In the genomic region with DNA sequence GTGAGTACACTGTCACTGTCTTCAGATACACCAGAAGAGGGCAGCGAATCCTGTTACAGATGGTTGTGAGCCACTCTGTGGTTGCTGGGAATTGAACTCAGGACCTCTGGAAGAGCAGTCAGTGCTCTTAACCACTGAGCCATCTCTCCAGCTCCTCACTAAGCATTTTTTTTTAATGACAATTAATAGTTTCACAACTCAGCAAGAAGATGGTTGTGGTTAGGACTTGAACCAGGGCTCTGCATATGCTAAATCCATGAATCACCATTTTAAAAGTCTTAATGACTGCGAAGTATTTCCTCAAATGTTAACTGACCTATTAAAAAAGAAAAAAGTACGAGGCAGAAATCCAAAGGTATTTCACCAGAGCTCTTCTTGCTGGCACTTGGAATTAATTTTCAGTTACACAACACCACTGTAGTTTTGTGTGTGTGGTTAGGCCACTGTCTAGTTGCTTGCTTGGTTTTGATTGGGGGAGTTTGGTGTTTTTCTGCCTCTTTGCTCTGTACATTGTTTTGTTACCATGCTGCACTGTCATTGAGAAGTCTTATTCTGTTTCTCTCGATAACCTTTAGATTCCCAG, we compare ENCODE assay signal across 13 mouse cellular contexts. TPM values are rescaled to one million over a fixed set of nuclear protein-coding genes. Genes with fewer than 3 reads are reported as not detected.
DNase-seq lines count a peak whose midpoint lies in the region; ATAC-seq lines count a peak whose summit lies in the region.
"Had no signal": no experiment of that assay in that cellular context is flagged by ENCODE, and none has a peak within 500 bp of the region (broad histone marks: within the 10 kb centered on the region; RNA-seq: fewer than 3 reads in every experiment).

No protein-coding gene starts in this region.

- intact Hi-C loops in heart, postnatal 14 days (cut with DNase I) = no loop called here

- peak overlapping the region; percentile 81; the same call in 1 of the 2 replicates for H3K9ac ChIP-seq in heart, embryonic 13.5 days
- no peak overlapping the region for H3K9ac ChIP-seq in limb, embryonic 13.5 days
- H3K9ac ChIP-seq: limb, embryonic 15.5 days had no signal

- no peak overlapping the region for H3K4me3 ChIP-seq in heart, embryonic 13.5 days
- no peak overlapping the region for H3K4me3 ChIP-seq in limb, embryonic 13.5 days

- H3K36me3 ChIP-seq in heart, embryonic 13.5 days = no peaks in the 10 kb centered on the region
- H3K36me3 ChIP-seq in limb, embryonic 13.5 days = no peaks in the 10 kb centered on the region
- H3K36me3 ChIP-seq: limb, embryonic 15.5 days; midbrain, embryonic 12.5 days had no signal

- DNase-seq in heart, postnatal 14 days = no peak
- peak; percentile 71 for DNase-seq in 3134 (ENCODE audit: extremely low read depth, insufficient read length, low spot score)
- DNase-seq in Muller cell, postnatal 12 days (ENCODE audit: inconsistent ontology term) = peak; percentile 17
- DNase-seq in retina, embryonic 14.5 days (ENCODE audit: low spot score) = no peak
- no peak for DNase-seq in urinary bladder, postnatal 36 days (ENCODE audit: low spot score in 2 of 2)
- no peak for DNase-seq in embryo, embryonic 10.5 days (ENCODE audit: low spot score)
- DNase-seq: cerebellum, postnatal 36 days; layer of hippocampus, postnatal 36 days; spleen, adult 18-20 months had no signal

- 88% methylated on average over 4 of the region's 4 CpGs for WGBS in heart, embryonic 13.5 days
- 81% methylated on average over 4 of the region's 4 CpGs for WGBS in limb, embryonic 13.5 days

- H3K4me2 ChIP-seq in heart, embryonic 13.5 days = 0 out of 2 replicates have a peak overlapping the region, but pooled peaks have one; percentile 78
- H3K4me2 ChIP-seq in limb, embryonic 13.5 days (replicated peaks) = no peak overlapping the region

- peak overlapping the region; percentile 89; the same call in 1 of the 2 replicates for H3K27ac ChIP-seq in heart, embryonic 13.5 days (replicated peaks)
- peak overlapping the region; percentile 93; the same call in 1 of the 2 replicates for H3K27ac ChIP-seq in limb, embryonic 13.5 days

- ATAC-seq in heart, embryonic 13.5 days (ENCODE audit: extremely low read depth, insufficient number of reproducible peaks, low FRiP score, low TSS enrichment) = no peak
- no peak for ATAC-seq in limb, embryonic 13.5 days (ENCODE audit: low FRiP score, low read depth)

- H3K27me3 ChIP-seq in heart, embryonic 13.5 days (replicated peaks) = no peaks in the 10 kb centered on the region
- no peaks in the 10 kb centered on the region for H3K27me3 ChIP-seq in limb, embryonic 13.5 days
- H3K27me3 ChIP-seq: limb, embryonic 15.5 days; midbrain, embryonic 12.5 days had no signal

- H3K4me1 ChIP-seq in heart, embryonic 13.5 days = peaks cover 17% of the 10 kb centered on the region
- peaks cover 19% of the 10 kb centered on the region for H3K4me1 ChIP-seq in limb, embryonic 13.5 days

- H3K9me3 ChIP-seq in heart, embryonic 13.5 days = no peaks in the 10 kb centered on the region
- no peaks in the 10 kb centered on the region for H3K9me3 ChIP-seq in limb, embryonic 13.5 days
- H3K9me3 ChIP-seq: limb, embryonic 15.5 days; midbrain, embryonic 12.5 days had no signal

RNA-seq across cellular contexts. Expression of gene Scd1, which starts 20.5 kb away (rescaled TPM):
- 0.97 and 1.1 TPM in 2 replicates for polyA plus RNA-seq in heart, embryonic 13.5 days (2015; fragmentation: Nextera tagmentation; extraction: Ambion mirVana)
- 10 to 100 TPM; 14.7 to 32.9 TPM for total RNA-seq in heart, postnatal 14 days (2021)
- 8.0 and 8.4 TPM in 2 replicates for polyA plus RNA-seq in limb, embryonic 13.5 days (2015; fragmentation: Nextera tagmentation; extraction: Ambion mirVana)

RNA-seq across cellular contexts. Expression of gene Scd4, which starts 54.3 kb away (rescaled TPM):
- polyA plus RNA-seq in heart, embryonic 13.5 days (2015; fragmentation: Nextera tagmentation; extraction: Ambion mirVana) = 0.49 and 0.69 TPM in 2 replicates
- total RNA-seq in heart, postnatal 14 days (2021) = 10 to 100 TPM; 13.1 to 14.0 TPM
- 0.13 and 0.14 TPM in 2 replicates for polyA plus RNA-seq in limb, embryonic 13.5 days (2015; fragmentation: Nextera tagmentation; extraction: Ambion mirVana)

Comparison
In these comparisons a context has a peak if more than half of its experiments do, and no peak if none do; other contexts are left out.
1. DNase-seq: peak in 3134 (single experiment) and Muller cell, postnatal 12 days (single experiment); none in heart, postnatal 14 days (0 of 2), retina, embryonic 14.5 days (single experiment), urinary bladder, postnatal 36 days (0 of 2) and embryo, embryonic 10.5 days (single experiment).